Mouse (Mus musculus): ENCODE data around the gene Hsd17b11. TPM values are rescaled to one million over a fixed set of nuclear protein-coding genes. Genes with fewer than 3 reads are reported as not detected.

Gene Hsd17b11
- total and polyA plus RNA-seq, 3 experiments, result 8.7 to 16.0 TPM; not detected in 1

GRCm38 (mm10) chr5:104054938-104055337 lies 33.2 kb upstream of the Hsd17b11 start:
- no peaks in the 10 kb centered on the region for H3K9me3 ChIP-seq (replicated peaks; ENCODE audit: insufficient read depth, low read length)
- no peak overlapping the region for H3K9ac ChIP-seq (ENCODE audit: control insufficient read depth, low read depth, low read length, poor library complexity, severe bottlenecking)
- no peak for TF ChIP-seq MAX (IDR thresholded peaks at IDR 0.05; ENCODE audit: low read length)
- no peak for TF ChIP-seq CHD2 (IDR thresholded peaks at IDR 0.05; ENCODE audit: low read length)
- no peak for TF ChIP-seq MEF2A (IDR thresholded peaks at IDR 0.05; ENCODE audit: extremely low read depth, insufficient replicate concordance, low read depth, low read length, poor library complexity, severe bottlenecking)
- no peak for TF ChIP-seq SMC3 (IDR thresholded peaks at IDR 0.05; ENCODE audit: low read depth, low read length)
- no peak for TF ChIP-seq UBTF (IDR thresholded peaks at IDR 0.05; ENCODE audit: borderline replicate concordance, insufficient read depth, low read depth, low read length)
- no peak for TF ChIP-seq USF2 (IDR thresholded peaks at IDR 0.05; ENCODE audit: borderline replicate concordance in 1 of 2, insufficient read depth in 1 of 2, low read depth in 1 of 2, low read length in 2 of 2)
- no peak for TF ChIP-seq MAFK (IDR thresholded peaks at IDR 0.05; ENCODE audit: borderline replicate concordance, low read depth, low read length)
- TF ChIP-seq GABPA (IDR thresholded peaks at IDR 0.05; ENCODE audit: low read depth, low read length), result no peak
- TF ChIP-seq NRF1 (IDR thresholded peaks at IDR 0.05; ENCODE audit: insufficient read depth, low read depth, low read length, poor library complexity, severe bottlenecking), result no peak
- TF ChIP-seq BHLHE40 (IDR thresholded peaks at IDR 0.05; ENCODE audit: borderline replicate concordance, low read depth, low read length), result no peak
- no peak for TF ChIP-seq RCOR1 (IDR thresholded peaks at IDR 0.05; ENCODE audit: low read depth, low read length)
- TF ChIP-seq RAD21 (IDR thresholded peaks at IDR 0.05; ENCODE audit: low read depth, low read length), result no peak
- no peak for TF ChIP-seq TAL1 (IDR thresholded peaks at IDR 0.05; ENCODE audit: low read length)
- TF ChIP-seq NELFE (IDR thresholded peaks at IDR 0.05; ENCODE audit: low read depth, low read length), result no peak
- TF ChIP-seq SIN3A (IDR thresholded peaks at IDR 0.05; ENCODE audit: low read length), result no peak; the same call in 1 of the 2 replicates
- peak; percentile 54; the same call in 1 of the 2 replicates for TF ChIP-seq TCF12 (IDR thresholded peaks at IDR 0.05; ENCODE audit: low read depth, low read length)
- no peak for TF ChIP-seq MAZ (IDR thresholded peaks at IDR 0.05; ENCODE audit: low read depth, low read length)
- TF ChIP-seq MYB (IDR thresholded peaks at IDR 0.05; ENCODE audit: low read depth, low read length), result no peak
- peak; percentile 78 for TF ChIP-seq ZNF384 (IDR thresholded peaks at IDR 0.05; ENCODE audit: low read depth, low read length)
- peak; percentile 35 to 81 for TF ChIP-seq EP300 (IDR thresholded peaks at IDR 0.05; ENCODE audit: low read depth in 1 of 2, low read length in 2 of 2)
- 0 out of 2 replicates have a peak, but pooled peaks have one; percentile 45 for TF ChIP-seq ZKSCAN1 (IDR thresholded peaks at IDR 0.05; ENCODE audit: low read depth, low read length)
- peak; percentile 82 for TF ChIP-seq GATA1 (IDR thresholded peaks at IDR 0.05; ENCODE audit: low read depth, low read length)
- TF ChIP-seq E2F4 (IDR thresholded peaks at IDR 0.05; ENCODE audit: borderline replicate concordance, low read depth, low read length), result no peak
- TF ChIP-seq TBP (IDR thresholded peaks at IDR 0.05; ENCODE audit: low read depth, low read length), result no peak
- TF ChIP-seq JUND (IDR thresholded peaks at IDR 0.05; ENCODE audit: low read depth, low read length), result no peak
- TF ChIP-seq CHD1 (IDR thresholded peaks at IDR 0.05; ENCODE audit: low read depth, low read length), result no peak
- no peak for TF ChIP-seq CTCF (IDR thresholded peaks at IDR 0.05 in 2 of 3, conservative IDR thresholded peaks at IDR 0.05 in 1 of 3; ENCODE audit: control insufficient read depth in 1 of 3, insufficient read depth in 1 of 3, low read depth in 2 of 3, low read length in 3 of 3, poor library complexity in 1 of 3, severe bottlenecking in 1 of 3)
- no peaks in the 10 kb centered on the region for H3K27me3 ChIP-seq (ENCODE audit: control insufficient read depth in 1 of 2, insufficient read depth in 2 of 2, low read length in 2 of 2)
- peaks cover 6 to 8% of the 10 kb centered on the region in 2 experiments for H3K4me1 ChIP-seq (ENCODE audit: control insufficient read depth in 1 of 2, insufficient read depth in 2 of 2, low read length in 2 of 2)
- peaks cover 12 to 14% of the 10 kb centered on the region in 2 experiments for H3K36me3 ChIP-seq (ENCODE audit: control insufficient read depth in 1 of 2, insufficient read depth in 2 of 2, low read length in 2 of 2)
- H3K27ac ChIP-seq (ENCODE audit: control insufficient read depth, low read depth, low read length), result peak overlapping the region; percentile 35
- peak; percentile 43 for DNase-seq (ENCODE audit: low read depth, low spot score)
- H3K79me2 ChIP-seq (ENCODE audit: control insufficient read depth, insufficient read depth, low read length, poor library complexity), result peaks cover 2% of the 10 kb centered on the region; the same call in 1 of the 2 replicates
- no peak overlapping the region for H3K4me3 ChIP-seq (ENCODE audit: control insufficient read depth in 1 of 2, insufficient read depth in 1 of 2, low read depth in 2 of 2, low read length in 2 of 2)
